Mouse (Mus musculus) CH12.LX (cell line): ENCODE measurements at regions not wholly inside any gene's neighbourhood (a gene's known extent, or its start where the extent isn't known, plus 50 kb on each side); places are given as distances from the start of the nearest gene placed in this dataset.

ENCODE experiments used
- CTCF ChIP-seq, 2 experiments: IDR thresholded peaks in 1 of 2; conservative IDR thresholded peaks in 1 of 2; 2 replicates each; pipeline ENCODE4 v1.5.1; 2011 to 2012; ENCODE audit warnings: low read depth in 2 of 2, low read length in 2 of 2, improper control_type of control experiment in 1 of 2, inconsistent platforms in 1 of 2, mild to moderate bottlenecking in 1 of 2, moderate library complexity in 1 of 2
- POLR2A ChIP-seq: IDR thresholded peaks from 2 replicates; pipeline ENCODE4 v1.6.1; 2011; ENCODE audit warnings: low read depth, mild to moderate bottlenecking, improper control_type of control experiment, low read length

DNA sequence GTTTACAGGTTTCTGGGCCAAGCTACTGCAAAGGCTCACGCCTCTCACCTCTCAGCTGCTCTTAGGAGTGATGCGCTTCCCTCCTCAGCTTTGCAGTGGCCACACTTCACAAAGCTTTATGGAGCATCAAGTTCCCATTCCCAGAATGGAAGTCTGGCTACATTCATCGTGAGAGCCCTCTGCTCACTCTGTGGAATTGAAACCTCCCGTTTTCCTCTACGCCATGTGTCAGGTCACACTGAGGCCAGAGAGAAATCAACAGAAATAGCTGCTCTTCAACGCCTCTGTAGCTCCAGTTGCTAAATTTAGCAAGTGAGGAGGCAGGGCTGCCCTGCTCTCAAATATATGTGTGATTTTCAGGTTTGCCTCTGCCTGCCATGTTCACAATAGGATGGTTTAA is 265.3 kb upstream of the 4930583I09Rik start:
- no peak for TF ChIP-seq POLR2A
- no peak for TF ChIP-seq CTCF (conservative IDR thresholded peaks at IDR 0.05 in 1 of 2, IDR thresholded peaks at IDR 0.05 in 1 of 2; ENCODE audit: low read depth in 2 of 2, low read length in 2 of 2)
